Mouse (Mus musculus) spleen, adult 2 months (tissue): ENCODE measurements around the gene Ddr2.

Experiments used
- CTCF ChIP-seq: fragments of 200-500 bp; IDR thresholded peaks from 2 replicates; pipeline ENCODE4 v1.5.1; 2011; ENCODE audit warnings: mild to moderate bottlenecking, inconsistent platforms; ENCODE audit not compliant: insufficient read depth, insufficient read length, insufficient replicate concordance; ENCODE audit errors: extremely low read depth
- POLR2A ChIP-seq: fragments of 200-500 bp; IDR thresholded peaks from 2 replicates; pipeline ENCODE4 v1.6.1; 2011; ENCODE audit warnings: low read depth, low read length, inconsistent platforms

- no peak for TF ChIP-seq CTCF
- TF ChIP-seq POLR2A, result no peak
Observed at GRCm38 (mm10) chr1:169931698-169932097, 178.9 kb downstream of the Ddr2 start.
